Mouse (Mus musculus) layer of hippocampus, adult 2 months (tissue): ENCODE measurements around the gene Impg1. TPM values are rescaled to one million over a fixed set of nuclear protein-coding genes. Genes with fewer than 3 reads are reported as not detected.
"Not testable (repeated sequence)": the region's sequence is repeated elsewhere in the genome, so short reads cannot be mapped to it uniquely, and the experiment has no call there.

Source experiments
- DNase-seq, 2 experiments: peaks; one replicate each; pipeline ENCODE4 v3.0.0; 2022; ENCODE audit warnings: low spot score in 2 of 2
- H3K27ac ChIP-seq: fragments of 200-600 bp; 2 replicates; pipeline ENCODE4 v1.8.1; 2022
- H3K4me3 ChIP-seq: fragments of 200-600 bp; 2 replicates; pipeline ENCODE4 v1.8.1; 2022; ENCODE audit warnings: mild to moderate bottlenecking
- CTCF ChIP-seq: fragments of 200-600 bp; conservative IDR thresholded peaks from 2 replicates; pipeline ENCODE4 v1.8.1; 2022; ENCODE audit warnings: antibody characterized with exemption, mild to moderate bottlenecking, moderate library complexity
- total RNA-seq, 2 experiments: library from RNA; stranded (reverse); gene quantifications; 2 replicates each; pipeline ENCODE4 v1.2.3; 2021

Impg1 gene
- total RNA-seq, 2 experiments from 2014 or later = not detected

- H3K4me3 ChIP-seq = no peak overlapping the region
- TF ChIP-seq CTCF = no peak
- no peak for DNase-seq
These were observed 129.5 kb downstream of the Impg1 start for GRCm38 (mm10) chr9:80335660-80336357.

DNA sequence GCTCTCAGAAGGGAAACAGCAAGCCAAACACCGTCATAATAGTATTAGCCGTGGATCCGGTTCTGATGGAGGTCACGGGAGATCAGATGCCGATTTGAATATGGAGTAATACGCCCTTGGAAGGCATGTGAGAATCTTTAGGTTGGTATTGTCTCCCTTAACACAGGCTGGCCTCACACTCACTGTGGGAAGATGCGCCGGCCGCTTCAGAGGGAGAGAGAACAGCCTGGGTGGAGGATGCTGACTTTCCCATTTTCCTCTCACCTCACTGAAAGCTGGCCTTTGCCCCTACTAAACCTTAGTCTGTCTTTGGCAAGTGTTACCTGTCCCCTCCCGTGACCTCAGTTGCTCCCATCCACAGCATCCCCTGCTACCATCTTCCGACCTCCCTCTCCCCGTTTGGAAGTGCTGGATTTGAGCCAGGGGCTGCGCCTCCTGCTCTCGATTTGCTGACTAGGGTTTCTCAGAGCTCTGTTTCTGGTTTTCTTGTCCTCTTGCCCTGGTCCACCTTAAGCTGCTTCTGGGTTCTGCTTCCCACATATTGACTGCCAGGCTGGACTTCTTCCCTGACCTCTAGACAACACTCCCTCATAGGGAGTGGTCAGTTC, 131.2 kb downstream of the Impg1 start:
- no peak for DNase-seq
- no peak for TF ChIP-seq CTCF
- Histone ChIP-seq H3K27ac (no peak overlapping the region), H3K4me3 (no peak overlapping the region; the same call in 1 of the 2 replicates)

More at GRCm38 (mm10) chr9:80335660-80336357, 129.5 kb downstream of the Impg1 start:
- no peak overlapping the region for H3K27ac ChIP-seq

DNA sequence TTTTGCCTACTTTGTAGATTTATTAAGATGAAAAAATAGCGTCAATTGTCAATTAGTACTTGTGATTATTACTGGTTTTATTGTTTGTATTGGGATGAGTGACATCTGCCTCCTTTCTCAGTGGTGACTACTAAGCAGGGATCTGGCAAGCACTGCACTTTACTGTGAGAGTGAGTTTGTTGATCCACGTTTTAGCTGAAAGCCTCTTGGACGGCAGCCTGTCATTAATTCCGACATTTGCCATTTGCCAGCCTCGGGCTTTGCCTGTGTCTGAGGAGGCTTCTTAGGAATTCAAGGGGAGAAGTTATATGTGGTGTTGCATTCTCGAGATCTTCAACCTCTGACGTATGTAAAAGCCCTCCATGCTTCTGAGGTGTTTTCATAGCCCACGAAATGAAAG, 131.8 kb downstream of the Impg1 start:
- Histone ChIP-seq H3K27ac (no peak overlapping the region), H3K4me3 (peak overlapping the region; percentile 35)
- no peak for TF ChIP-seq CTCF
- DNase-seq = no peak

GRCm38 (mm10) chr9:80332153-80332552, 133.1 kb downstream of the Impg1 start:
- peak; percentile 78 for TF ChIP-seq CTCF
- Histone ChIP-seq H3K4me3 (peak overlapping the region; percentile 55), H3K27ac (no peak overlapping the region)
- DNase-seq = peak; percentile 43 to 44

- not testable (repeated sequence) for H3K4me3 ChIP-seq, DNase-seq, H3K27ac ChIP-seq
These were observed 144.0 kb downstream of the Impg1 start for GRCm38 (mm10) chr9:80321051-80321887.

- Histone ChIP-seq H3K4me3 (no peak overlapping the region), H3K27ac (no peak overlapping the region)
- TF ChIP-seq CTCF = no peak
- no peak for DNase-seq
These were observed 147.3 kb downstream of the Impg1 start for GRCm38 (mm10) chr9:80318027-80318426.

GRCm38 (mm10) chr9:80315922-80316321, 149.4 kb downstream of the Impg1 start:
- no peak for DNase-seq
- TF ChIP-seq CTCF = no peak
- Histone ChIP-seq H3K4me3 (no peak overlapping the region), H3K27ac (no peak overlapping the region)

DNA sequence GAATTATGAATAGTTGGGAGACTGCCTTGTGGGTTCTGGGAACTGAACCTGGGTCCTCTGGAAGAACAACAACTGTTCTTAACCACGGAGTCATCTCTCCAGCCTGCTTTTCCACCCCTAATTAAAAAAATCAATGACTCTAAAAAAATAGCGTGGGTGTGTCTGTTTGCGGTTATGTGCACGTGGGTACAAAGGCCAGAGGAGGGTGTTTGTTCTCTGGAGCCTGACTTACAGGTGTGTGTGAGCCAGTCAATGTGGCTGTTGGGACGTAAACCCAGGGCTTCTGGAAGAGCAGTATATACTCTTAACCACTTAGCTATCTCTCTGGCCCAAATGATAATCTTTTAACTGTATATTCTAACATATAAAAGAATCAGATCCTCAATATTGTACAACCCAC, 151.7 kb downstream of the Impg1 start:
- TF ChIP-seq CTCF = no peak
- Histone ChIP-seq H3K27ac (no peak overlapping the region), H3K4me3 (no peak overlapping the region)
- DNase-seq = no peak

- Histone ChIP-seq H3K27ac (no peak overlapping the region), H3K4me3 (no peak overlapping the region)
- DNase-seq = no peak
- TF ChIP-seq CTCF = no peak
These were observed 157.7 kb downstream of the Impg1 start for GRCm38 (mm10) chr9:80307629-80308028.

DNA sequence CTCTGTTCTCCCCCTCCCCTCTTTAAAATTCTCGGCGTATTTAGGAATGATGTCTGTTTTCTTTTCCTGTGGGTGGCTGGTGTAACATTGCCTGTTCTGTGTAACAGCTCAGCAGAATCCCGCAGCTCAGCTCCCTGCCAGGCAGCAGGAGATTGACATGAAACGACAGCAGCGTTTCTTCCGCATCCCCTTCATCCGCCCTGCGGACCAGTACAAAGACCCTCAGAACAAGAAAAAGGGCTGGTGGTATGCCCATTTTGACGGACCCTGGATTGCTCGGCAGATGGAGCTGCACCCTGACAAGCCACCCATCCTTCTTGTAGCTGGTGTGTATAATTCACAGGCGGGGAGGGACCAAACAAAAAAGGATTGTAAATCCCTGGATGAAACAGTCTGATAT, 158.4 kb downstream of the Impg1 start:
- H3K27ac ChIP-seq = 0 out of 2 replicates have a peak overlapping the region, but pooled peaks have one; percentile 3
- peak overlapping the region; percentile 42 for H3K4me3 ChIP-seq
- DNase-seq = no peak
- TF ChIP-seq CTCF = no peak; the same call in 1 of the 2 replicates

- H3K27ac ChIP-seq = no peak overlapping the region
These were observed 158.9 kb downstream of the Impg1 start for GRCm38 (mm10) chr9:80306390-80306789.

DNA sequence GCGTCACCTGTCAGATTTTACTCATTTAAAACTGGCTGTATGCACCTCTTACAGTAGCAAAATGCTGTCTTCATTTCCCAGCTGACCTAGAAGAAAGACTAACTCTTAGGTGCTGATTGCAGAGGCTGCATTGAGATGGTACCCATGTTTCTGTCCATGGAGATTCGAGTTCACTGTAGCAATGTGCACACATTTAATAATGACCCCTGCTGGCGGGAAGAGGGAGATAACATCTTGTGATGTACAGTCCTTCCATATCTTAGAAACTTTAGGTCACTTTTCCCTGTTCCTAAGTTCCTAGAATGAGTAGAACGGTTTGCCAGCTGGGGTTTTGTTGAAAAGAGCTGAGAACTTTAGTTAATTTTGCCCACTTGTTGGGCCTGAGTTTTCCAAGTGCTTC, 161.8 kb downstream of the Impg1 start:
- Histone ChIP-seq H3K4me3 (no peak overlapping the region), H3K27ac (no peak overlapping the region)
- peak; percentile 63 for TF ChIP-seq CTCF
- no peak for DNase-seq

More at GRCm38 (mm10) chr9:80306390-80306789, 158.9 kb downstream of the Impg1 start:
- H3K4me3 ChIP-seq = no peak overlapping the region
- no peak for TF ChIP-seq CTCF
- DNase-seq = no peak

GRCm38 (mm10) chr9:80299031-80299430, 166.2 kb downstream of the Impg1 start:
- H3K27ac ChIP-seq = no peak overlapping the region
- TF ChIP-seq CTCF = no peak

More at GRCm38 (mm10) chr9:80299031-80299430, 166.2 kb downstream of the Impg1 start:
- no peak for DNase-seq
- no peak overlapping the region for H3K4me3 ChIP-seq
